Mouse (Mus musculus): ENCODE measurements around the gene Tecta. TPM values are rescaled to one million over a fixed set of nuclear protein-coding genes. Genes with fewer than 3 reads are reported as not detected.

Tecta gene
- polyA plus RNA-seq, 1 experiment, result 0.02 TPM

DNA sequence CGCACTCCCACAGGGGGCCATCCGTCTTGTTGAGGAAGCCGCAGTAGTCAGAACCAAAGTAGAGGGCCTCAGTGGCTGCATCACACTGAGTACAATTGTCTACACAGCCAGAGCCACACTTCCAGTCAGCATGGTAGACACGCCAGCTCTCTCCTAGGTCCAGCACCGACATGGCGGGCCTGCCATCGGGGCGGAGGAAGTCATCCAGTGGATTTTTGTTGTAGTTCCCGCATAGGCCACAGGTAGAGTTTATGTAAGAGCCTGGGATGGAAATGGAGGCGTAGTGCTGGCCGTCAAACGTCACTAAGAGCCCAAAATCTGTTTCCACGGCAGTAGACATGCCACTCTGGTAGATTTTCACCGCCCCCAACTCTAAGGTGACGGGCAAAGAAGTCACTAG is 22.1 kb downstream of the Tecta start:
- TF ChIP-seq TAL1 (IDR thresholded peaks at IDR 0.05; ENCODE audit: low read length) (no peak), GATA1 (IDR thresholded peaks at IDR 0.05; ENCODE audit: low read length) (no peak)
- H3K27me3 ChIP-seq (ENCODE audit: control insufficient read depth), result no peaks in the 10 kb centered on the region; the same call in 1 of the 2 replicates

DNA sequence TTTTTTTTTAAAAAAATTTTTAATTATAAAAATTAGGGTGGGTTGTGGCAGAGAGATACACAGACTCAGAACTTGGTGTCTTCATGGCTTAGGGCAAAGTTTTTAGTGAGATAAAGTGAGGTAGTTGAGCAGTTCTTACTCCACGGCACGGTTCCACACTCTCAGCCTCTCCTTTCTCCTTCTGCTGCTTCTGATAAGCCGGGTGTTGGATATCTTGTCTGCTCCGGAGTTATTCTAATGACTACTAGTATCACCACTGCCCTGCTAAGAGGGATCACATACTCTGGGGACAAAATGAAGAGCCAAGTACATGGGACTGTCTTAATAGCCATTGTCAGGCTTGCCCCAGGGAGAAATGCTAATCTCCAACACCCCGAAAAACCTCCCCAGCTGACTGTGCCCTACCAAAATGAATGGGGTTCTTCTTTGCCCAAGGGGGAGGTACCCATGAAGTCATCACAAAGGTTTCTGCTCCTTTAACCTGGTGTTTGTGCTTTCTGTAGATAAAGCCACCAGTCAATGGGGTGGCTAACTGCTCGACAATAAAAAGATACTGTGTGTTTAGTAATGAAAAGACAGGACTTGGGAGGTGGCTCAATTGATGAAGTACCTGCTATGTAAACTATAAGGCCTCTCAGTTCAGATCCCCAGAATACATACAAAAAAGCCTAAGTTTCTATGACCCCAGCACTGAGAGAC is 27.9 kb downstream of the Tecta start:
- Histone ChIP-seq H3K4me3 (replicated peaks) (no peak overlapping the region), H3K4me1 (ENCODE audit: control insufficient read depth) (peaks cover 29% of the 10 kb centered on the region), H3K27me3 (ENCODE audit: control insufficient read depth) (no peaks in the 10 kb centered on the region), H3K36me3 (ENCODE audit: control insufficient read depth) (no peaks in the 10 kb centered on the region), H3K9me3 (ENCODE audit: control insufficient read depth, low read length) (no peaks in the 10 kb centered on the region)
- TF ChIP-seq GATA1 (IDR thresholded peaks at IDR 0.05; ENCODE audit: low read length) (no peak), TAL1 (IDR thresholded peaks at IDR 0.05; ENCODE audit: low read length) (0 out of 3 replicates have a peak, but pooled peaks have one; percentile 29)

More for the DNA sequence above, 22.1 kb downstream of the Tecta start:
- no peaks in the 10 kb centered on the region; the same call in 1 of the 2 replicates for H3K9me3 ChIP-seq (ENCODE audit: control insufficient read depth, low read length)
- H3K36me3 ChIP-seq (ENCODE audit: control insufficient read depth), result no peaks in the 10 kb centered on the region
- no peak overlapping the region for H3K4me3 ChIP-seq (replicated peaks)
- H3K4me1 ChIP-seq (ENCODE audit: control insufficient read depth), result peaks cover 7% of the 10 kb centered on the region

DNA sequence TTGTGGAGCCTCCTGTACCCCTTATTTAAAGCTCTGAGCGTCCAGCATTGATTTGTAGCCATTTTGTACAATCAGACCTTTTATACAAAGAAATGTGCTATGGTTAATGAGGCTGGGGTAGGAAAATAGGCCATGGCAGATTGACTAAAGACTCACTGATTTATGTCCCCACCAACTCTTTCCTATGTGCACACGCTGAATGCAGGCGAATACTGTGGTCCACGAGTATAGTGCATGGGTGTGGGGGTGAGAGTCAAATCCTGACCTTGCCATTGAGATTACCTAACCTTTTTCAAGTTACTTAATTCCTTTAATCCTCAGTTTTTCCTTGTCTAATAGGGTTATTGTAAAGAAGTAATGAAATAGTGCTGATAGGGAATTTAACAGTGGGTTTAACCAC is 42.1 kb downstream of the Tecta start:
- Histone ChIP-seq H3K27me3 (ENCODE audit: control insufficient read depth) (no peaks in the 10 kb centered on the region), H3K36me3 (ENCODE audit: control insufficient read depth) (no peaks in the 10 kb centered on the region), H3K9me3 (ENCODE audit: control insufficient read depth, low read length) (no peaks in the 10 kb centered on the region), H3K4me1 (ENCODE audit: control insufficient read depth) (no peaks in the 10 kb centered on the region), H3K4me3 (replicated peaks) (no peak overlapping the region)
- TF ChIP-seq TAL1 (IDR thresholded peaks at IDR 0.05; ENCODE audit: low read length) (no peak), GATA1 (IDR thresholded peaks at IDR 0.05; ENCODE audit: low read length) (no peak)

DNA sequence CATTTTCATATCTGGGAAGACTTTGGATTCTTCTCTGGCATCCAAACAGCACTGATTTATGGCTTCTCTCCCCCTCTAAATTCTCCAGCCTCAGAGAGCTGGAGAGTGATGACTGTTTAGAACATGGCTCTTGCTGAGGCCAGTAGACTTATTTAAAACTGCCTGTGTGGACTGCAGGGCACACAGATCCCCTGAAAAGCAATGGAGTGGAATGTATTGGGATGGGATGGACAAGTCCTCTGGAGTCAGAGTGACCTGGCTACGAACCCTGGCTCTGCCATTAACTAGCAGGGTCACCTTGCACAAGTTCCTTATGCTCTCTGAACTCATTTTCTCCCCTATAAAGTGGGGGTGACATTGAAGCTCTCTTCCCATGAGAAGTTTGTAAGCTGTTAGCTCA is 44.9 kb downstream of the Tecta start:
- no peak for TF ChIP-seq TAL1 (IDR thresholded peaks at IDR 0.05; ENCODE audit: low read length)
- TF ChIP-seq GATA1 (IDR thresholded peaks at IDR 0.05; ENCODE audit: low read length), result no peak

DNA sequence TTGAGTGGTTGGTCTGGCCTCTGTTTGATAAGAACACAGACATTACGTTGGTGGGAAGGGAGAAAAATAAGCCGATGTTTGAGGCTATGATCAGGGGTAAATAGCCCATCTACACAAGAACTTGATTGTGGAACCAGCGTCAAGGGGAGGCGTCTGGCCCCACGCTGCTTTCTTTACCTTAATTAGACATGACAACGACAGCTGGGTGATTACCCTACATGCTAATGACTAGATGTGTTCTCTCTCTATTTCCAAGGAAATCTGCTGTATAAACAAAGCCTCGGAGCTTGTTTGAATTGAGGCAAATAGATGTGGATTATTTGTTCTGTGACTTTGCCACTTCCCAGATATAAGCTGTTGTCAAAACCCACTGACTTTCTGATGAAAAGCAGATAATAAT is 49.9 kb downstream of the Tecta start:
- TF ChIP-seq GATA1 (IDR thresholded peaks at IDR 0.05; ENCODE audit: low read length) (no peak), TAL1 (IDR thresholded peaks at IDR 0.05; ENCODE audit: low read length) (no peak)
- H3K4me3 ChIP-seq (replicated peaks), result no peak overlapping the region
- peaks cover 4% of the 10 kb centered on the region; the same call in 1 of the 2 replicates for H3K4me1 ChIP-seq (ENCODE audit: control insufficient read depth)
- H3K9me3 ChIP-seq (ENCODE audit: control insufficient read depth, low read length), result no peaks in the 10 kb centered on the region
- peaks cover 4% of the 10 kb centered on the region; the same call in 1 of the 2 replicates for H3K27me3 ChIP-seq (ENCODE audit: control insufficient read depth)
- H3K36me3 ChIP-seq (ENCODE audit: control insufficient read depth), result no peaks in the 10 kb centered on the region

More for the DNA sequence above, 44.9 kb downstream of the Tecta start:
- H3K27me3 ChIP-seq (ENCODE audit: control insufficient read depth), result no peaks in the 10 kb centered on the region
- H3K9me3 ChIP-seq (ENCODE audit: control insufficient read depth, low read length), result no peaks in the 10 kb centered on the region
- H3K4me3 ChIP-seq (replicated peaks), result no peak overlapping the region
- no peaks in the 10 kb centered on the region for H3K36me3 ChIP-seq (ENCODE audit: control insufficient read depth)
- no peaks in the 10 kb centered on the region; the same call in 1 of the 2 replicates for H3K4me1 ChIP-seq (ENCODE audit: control insufficient read depth)

DNA sequence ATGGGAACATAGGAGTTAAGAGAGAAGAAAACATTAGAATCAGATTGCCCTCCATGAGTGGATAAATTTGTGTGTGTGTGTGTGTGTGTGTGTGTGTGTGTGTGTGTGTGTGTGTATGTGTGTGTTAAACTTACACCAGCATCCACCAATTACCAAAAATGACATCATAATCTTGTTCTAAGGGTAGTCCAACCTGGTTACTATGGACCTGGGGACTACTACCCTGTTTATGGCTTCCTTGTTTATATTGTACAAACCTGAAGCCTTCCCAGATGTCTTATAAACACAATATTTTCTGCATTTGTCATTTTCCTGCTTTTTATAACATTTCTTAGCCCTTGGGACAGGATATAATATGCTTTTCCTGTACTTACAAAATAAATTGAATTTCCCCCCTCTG is 53.4 kb downstream of the Tecta start:
- Histone ChIP-seq H3K36me3 (ENCODE audit: control insufficient read depth) (no peaks in the 10 kb centered on the region), H3K4me1 (ENCODE audit: control insufficient read depth) (peaks cover 4% of the 10 kb centered on the region; the same call in 1 of the 2 replicates), H3K9me3 (ENCODE audit: control insufficient read depth, low read length) (no peaks in the 10 kb centered on the region), H3K4me3 (replicated peaks) (no peak overlapping the region), H3K27me3 (ENCODE audit: control insufficient read depth) (peaks cover 4% of the 10 kb centered on the region; the same call in 1 of the 2 replicates)
- TF ChIP-seq TAL1 (IDR thresholded peaks at IDR 0.05; ENCODE audit: low read length) (no peak), GATA1 (IDR thresholded peaks at IDR 0.05; ENCODE audit: low read length) (no peak)

DNA sequence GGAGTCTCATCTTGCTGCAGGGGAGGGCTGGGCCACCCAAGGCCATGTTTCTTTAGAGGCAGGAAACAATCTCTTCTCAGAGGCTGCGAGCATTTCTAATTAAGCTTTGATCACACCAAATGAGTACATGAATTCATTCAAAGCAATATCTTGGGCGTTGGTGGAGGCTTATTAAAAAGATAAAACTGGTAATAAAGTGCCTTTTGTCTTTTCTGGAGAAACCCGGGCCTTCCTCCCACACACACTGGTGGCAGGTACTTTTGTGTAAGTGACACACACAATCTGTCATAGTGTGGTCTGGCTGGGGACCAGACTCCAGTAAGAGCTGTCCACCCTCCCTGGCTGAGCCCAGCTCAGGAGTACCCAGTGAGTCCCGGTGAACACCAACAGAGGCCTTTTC is 60.6 kb downstream of the Tecta start:
- TF ChIP-seq TAL1 (IDR thresholded peaks at IDR 0.05; ENCODE audit: low read length) (no peak), GATA1 (IDR thresholded peaks at IDR 0.05; ENCODE audit: low read length) (no peak)
- H3K27me3 ChIP-seq (ENCODE audit: control insufficient read depth), result no peaks in the 10 kb centered on the region
- no peak overlapping the region for H3K4me3 ChIP-seq (replicated peaks)
- H3K9me3 ChIP-seq (ENCODE audit: control insufficient read depth, low read length), result no peaks in the 10 kb centered on the region
- no peaks in the 10 kb centered on the region for H3K4me1 ChIP-seq (ENCODE audit: control insufficient read depth)
- no peaks in the 10 kb centered on the region for H3K36me3 ChIP-seq (ENCODE audit: control insufficient read depth)

DNA sequence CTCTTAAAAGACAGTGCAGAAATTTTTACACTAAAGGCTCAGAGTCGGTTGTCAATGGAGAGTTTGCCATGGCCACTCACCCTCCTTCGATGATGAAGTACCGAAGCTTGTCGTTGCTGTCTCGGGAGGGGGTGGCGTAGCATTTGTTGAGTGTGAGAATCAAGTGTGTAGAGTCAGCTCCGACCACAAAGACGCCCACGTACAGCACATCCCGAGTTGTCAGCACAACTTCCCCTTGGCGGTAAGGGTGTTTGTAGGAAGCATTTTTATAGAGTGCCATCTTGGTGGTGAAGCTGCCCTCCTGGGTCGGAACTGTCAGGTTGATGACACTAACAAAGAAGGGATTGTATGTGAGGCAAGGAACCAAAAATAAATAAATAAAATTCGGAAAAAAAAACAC is 62.7 kb downstream of the Tecta start:
- Histone ChIP-seq H3K27me3 (ENCODE audit: control insufficient read depth) (no peaks in the 10 kb centered on the region; the same call in 1 of the 2 replicates), H3K36me3 (ENCODE audit: control insufficient read depth) (no peaks in the 10 kb centered on the region), H3K9me3 (ENCODE audit: control insufficient read depth, low read length) (no peaks in the 10 kb centered on the region), H3K4me1 (ENCODE audit: control insufficient read depth) (no peaks in the 10 kb centered on the region), H3K4me3 (replicated peaks) (no peak overlapping the region)
- TF ChIP-seq GATA1 (IDR thresholded peaks at IDR 0.05; ENCODE audit: low read length) (no peak), TAL1 (IDR thresholded peaks at IDR 0.05; ENCODE audit: low read length) (no peak)

DNA sequence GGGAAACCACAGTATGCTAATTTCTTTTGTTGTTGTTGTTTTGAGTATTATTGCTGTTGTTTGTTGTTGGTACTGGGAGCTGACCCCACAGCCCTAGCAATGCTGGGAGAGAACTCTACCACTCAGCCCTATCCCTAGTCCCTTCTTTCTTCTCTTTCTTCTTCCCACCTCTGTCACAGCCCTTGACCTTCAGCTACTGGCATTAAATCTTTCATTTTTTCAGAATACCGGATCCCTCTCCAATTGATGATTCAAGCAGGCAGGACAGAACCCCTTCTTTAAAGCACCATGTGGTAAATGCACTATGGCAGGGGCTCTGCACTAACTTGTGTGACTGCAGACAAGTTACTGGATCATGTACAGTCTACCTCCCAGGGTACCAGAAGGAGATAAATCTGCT is 63.2 kb downstream of the Tecta start:
- H3K36me3 ChIP-seq (ENCODE audit: control insufficient read depth), result no peaks in the 10 kb centered on the region
- H3K4me1 ChIP-seq (ENCODE audit: control insufficient read depth), result no peaks in the 10 kb centered on the region
- TF ChIP-seq GATA1 (IDR thresholded peaks at IDR 0.05; ENCODE audit: low read length) (no peak), TAL1 (IDR thresholded peaks at IDR 0.05; ENCODE audit: low read length) (no peak)
- no peak overlapping the region for H3K4me3 ChIP-seq (replicated peaks)
- H3K9me3 ChIP-seq (ENCODE audit: control insufficient read depth, low read length), result no peaks in the 10 kb centered on the region
- H3K27me3 ChIP-seq (ENCODE audit: control insufficient read depth), result no peaks in the 10 kb centered on the region; the same call in 1 of the 2 replicates

Measured in erythroblast, embryonic 14.5 days (primary cell).